Mouse (Mus musculus): Measurements from ENCODE around the gene Arid4a.

- TF ChIP-seq CTCF (IDR thresholded peaks at IDR 0.05; ENCODE audit: low read depth, low read length): no peak
- TF ChIP-seq POLR2AphosphoS5 (IDR thresholded peaks at IDR 0.05; ENCODE audit: insufficient replicate concordance, low read depth, low read length): no peak
- no peak for TF ChIP-seq TAL1 (conservative IDR thresholded peaks at IDR 0.05; ENCODE audit: low read depth, low read length)
- TF ChIP-seq GATA1 (IDR thresholded peaks at IDR 0.05; ENCODE audit: borderline replicate concordance, low read length): no peak
Measured at GRCm38 (mm10) chr12:71006141-71006540, 9.6 kb upstream of the Arid4a start.

Data from G1E (cell line).